Mouse (Mus musculus) CH12.LX (cell line): ENCODE data around the gene Rsu1. TPM values are rescaled to one million over a fixed set of nuclear protein-coding genes. Genes with fewer than 3 reads are reported as not detected.

Experiments
- DNase-seq: peaks from one replicate; pipeline ENCODE4 v3.0.0-alpha.2; 2013; ENCODE audit errors: extremely low read depth
- H3K27ac ChIP-seq: 2 replicates; pipeline ENCODE4 v1.5.1; 2012; ENCODE audit warnings: low read depth, mild to moderate bottlenecking, control low read depth, moderate library complexity; ENCODE audit not compliant: insufficient read depth
- H3K27me3 ChIP-seq: replicated peaks from 2 replicates; pipeline ENCODE3; 2012; ENCODE audit warnings: inconsistent platforms
- H3K36me3 ChIP-seq, 2 experiments: replicated peaks in 1 of 2; 2 replicates each; pipeline versions ENCODE3 to v1.6.1; 2012; ENCODE audit warnings: inconsistent platforms in 1 of 2, low read length in 1 of 2, mild to moderate bottlenecking in 1 of 2, mixed read lengths in 1 of 2, moderate library complexity in 1 of 2; ENCODE audit not compliant: control insufficient read depth in 1 of 2, insufficient read depth in 1 of 2
- H3K4me1 ChIP-seq, 2 experiments: 2 replicates each; pipeline ENCODE4 v1.6.1; 2012; ENCODE audit warnings: inconsistent platforms in 1 of 2, moderate library complexity in 1 of 2; ENCODE audit not compliant: insufficient read depth in 2 of 2, control insufficient read depth in 1 of 2
- H3K4me2 ChIP-seq: 2 replicates; pipeline ENCODE4 v1.6.1; 2012; ENCODE audit warnings: low read depth, mild to moderate bottlenecking, control low read depth; ENCODE audit not compliant: poor library complexity, insufficient read depth, severe bottlenecking
- H3K4me3 ChIP-seq, 3 experiments: fragments of 150-350 bp in 1 of 3; sonication (generic) in 1 of 3; replicated peaks in 1 of 3; 2 replicates each; pipeline versions ENCODE3 to v1.5.1; 2011 to 2012; ENCODE audit warnings: low read depth in 2 of 3, low read length in 2 of 3, mild to moderate bottlenecking in 2 of 3, moderate library complexity in 2 of 3, control low read depth in 1 of 3, improper control_type of control experiment in 1 of 3, inconsistent platforms in 1 of 3, mixed read lengths in 1 of 3; ENCODE audit not compliant: poor library complexity in 1 of 3
- H3K79me2 ChIP-seq: replicated peaks from 2 replicates; pipeline ENCODE4 v1.6.1; 2012; ENCODE audit warnings: mild to moderate bottlenecking, moderate library complexity; ENCODE audit not compliant: control insufficient read depth, poor library complexity, insufficient read depth, severe bottlenecking; ENCODE audit errors: extremely low read depth
- H3K9ac ChIP-seq: 2 replicates; pipeline ENCODE4 v1.6.1; 2012; ENCODE audit warnings: low read depth, mild to moderate bottlenecking, control low read depth, moderate library complexity; ENCODE audit not compliant: insufficient read depth
- H3K9me3 ChIP-seq: replicated peaks from 2 replicates; pipeline ENCODE3; 2012; ENCODE audit warnings: low read length, inconsistent platforms, mixed read lengths
- BHLHE40 ChIP-seq: IDR thresholded peaks from 2 replicates; pipeline ENCODE4 v1.6.1; 2011; ENCODE audit warnings: mild to moderate bottlenecking, low read depth, low read length, improper control_type of control experiment
- HCFC1 ChIP-seq: IDR thresholded peaks from 2 replicates; pipeline ENCODE4 v1.6.1; 2012; ENCODE audit warnings: low read depth, mild to moderate bottlenecking, inconsistent platforms, low read length, improper control_type of control experiment
- IRF4 ChIP-seq: IDR thresholded peaks from 2 replicates; pipeline ENCODE4 v1.6.1; 2014; ENCODE audit warnings: low read depth, mild to moderate bottlenecking, inconsistent platforms, low read length, improper control_type of control experiment
- MAZ ChIP-seq: IDR thresholded peaks from 2 replicates; pipeline ENCODE4 v1.6.1; 2012; ENCODE audit warnings: low read depth, mild to moderate bottlenecking, inconsistent platforms, low read length, improper control_type of control experiment, moderate library complexity
- NELFE ChIP-seq: IDR thresholded peaks from 2 replicates; pipeline ENCODE4 v1.6.1; 2011; ENCODE audit warnings: low read depth, low read length, improper control_type of control experiment
- NRF1 ChIP-seq: IDR thresholded peaks from 2 replicates; pipeline ENCODE4 v1.6.1; 2014; ENCODE audit warnings: low read depth, mild to moderate bottlenecking, inconsistent platforms, low read length, improper control_type of control experiment, moderate library complexity
- PAX5 ChIP-seq: IDR thresholded peaks from 2 replicates; pipeline ENCODE4 v1.6.1; 2012; ENCODE audit warnings: low read length, inconsistent platforms, mixed read lengths
- POLR2A ChIP-seq: IDR thresholded peaks from 2 replicates; pipeline ENCODE4 v1.6.1; 2011; ENCODE audit warnings: low read depth, mild to moderate bottlenecking, improper control_type of control experiment, low read length
- POLR2AphosphoS2 ChIP-seq: IDR thresholded peaks from 2 replicates; pipeline ENCODE4 v1.6.1; 2011; ENCODE audit warnings: low read depth, low read length, improper control_type of control experiment
- RCOR1 ChIP-seq: conservative IDR thresholded peaks from 2 replicates; pipeline ENCODE4 v1.6.1; 2012; ENCODE audit warnings: low read depth, mild to moderate bottlenecking, inconsistent platforms, low read length, improper control_type of control experiment
- TBP ChIP-seq: conservative IDR thresholded peaks from 2 replicates; pipeline ENCODE4 v1.6.1; 2011; ENCODE audit warnings: low read depth, low read length, improper control_type of control experiment
- UBTF ChIP-seq: IDR thresholded peaks from 2 replicates; pipeline ENCODE4 v1.6.1; 2012; ENCODE audit warnings: low read depth, mild to moderate bottlenecking, inconsistent platforms, low read length, improper control_type of control experiment, moderate library complexity
- USF1 ChIP-seq: IDR thresholded peaks from 2 replicates; pipeline ENCODE4 v1.6.1; 2014; ENCODE audit warnings: low read depth, mild to moderate bottlenecking, inconsistent platforms, low read length, improper control_type of control experiment
- USF2 ChIP-seq: conservative IDR thresholded peaks from 2 replicates; pipeline ENCODE4 v1.6.1; 2011; ENCODE audit warnings: low read depth, low read length, improper control_type of control experiment
- ZMIZ1 ChIP-seq: IDR thresholded peaks from 2 replicates; pipeline ENCODE4 v1.6.1; 2012; ENCODE audit warnings: low read depth, mild to moderate bottlenecking, inconsistent platforms, low read length, improper control_type of control experiment
- dilution Hi-C: fragments of 300-500 bp; cut with MboI; formaldehyde crosslinking; loops from 2 replicates; pipeline ENCODE4 v1.14.3; 2020; ENCODE audit warnings: low sequenced_read_pairs; ENCODE audit not compliant: extremely low pct_unique_long_range_greater_than_20kb, extremely low pct_ligation_motif_present
- in situ Hi-C: fragments of 300-500 bp; cut with MboI; formaldehyde crosslinking; loops from 3 replicates; pipeline ENCODE4 v1.14.3; 2019; ENCODE audit warnings: low sequenced_read_pairs, low pct_ligation_motif_present, low pct_unique_long_range_greater_than_20kb, mixed read lengths
- polyA plus RNA-seq: library from polyadenylated mRNA; unstranded; fragments of >175 nt; gene quantifications from 2 replicates; pipeline ENCODE4 v1.2.1, GENCODE M21; 2012; ENCODE audit warnings: low read depth; ENCODE audit not compliant: insufficient read length
- total RNA-seq, 2 experiments: library from RNA; depleted of rRNA; stranded (reverse); fragments of 300-350 nt in 1 of 2; fragments of >200 nt in 1 of 2; gene quantifications; 2 replicates each; pipeline ENCODE4 v1.2.3; 2012 to 2014

The Rsu1 gene
- total and polyA plus RNA-seq, 3 experiments = 29.5 to 108 (median 86.4) TPM

- peaks cover 0 to 27% of the 10 kb centered on the region in 2 experiments for H3K36me3 ChIP-seq
- no peak overlapping the region for H3K27ac ChIP-seq
- H3K9me3 ChIP-seq = no peaks in the 10 kb centered on the region
- TF ChIP-seq MAZ (no peak), USF2 (no peak), USF1 (no peak), RCOR1 (no peak), POLR2AphosphoS2 (no peak), NRF1 (no peak), HCFC1 (no peak), TBP (no peak), UBTF (no peak), BHLHE40 (no peak), ZMIZ1 (no peak), POLR2A (no peak)
- H3K27me3 ChIP-seq = no peaks in the 10 kb centered on the region
- no peaks in the 10 kb centered on the region for H3K79me2 ChIP-seq
- DNase-seq = no peak
- dilution Hi-C loops (no loop called here), in situ Hi-C loops (loop anchor here (10.0 to 25.0 kb wide), 2 partner anchors 530 to 797 kb away; no protein-coding TSS in a partner anchor)
- H3K4me1 ChIP-seq = peaks cover 0 to 43% of the 10 kb centered on the region in 2 experiments; a peak in 2 of 4 replicates
- H3K9ac ChIP-seq = no peak overlapping the region
- H3K4me2 ChIP-seq = no peak overlapping the region
- no peak overlapping the region for H3K4me3 ChIP-seq
These were observed 36.4 kb downstream of the Rsu1 start for GRCm38 (mm10) chr2:13234796-13235195.

DNA sequence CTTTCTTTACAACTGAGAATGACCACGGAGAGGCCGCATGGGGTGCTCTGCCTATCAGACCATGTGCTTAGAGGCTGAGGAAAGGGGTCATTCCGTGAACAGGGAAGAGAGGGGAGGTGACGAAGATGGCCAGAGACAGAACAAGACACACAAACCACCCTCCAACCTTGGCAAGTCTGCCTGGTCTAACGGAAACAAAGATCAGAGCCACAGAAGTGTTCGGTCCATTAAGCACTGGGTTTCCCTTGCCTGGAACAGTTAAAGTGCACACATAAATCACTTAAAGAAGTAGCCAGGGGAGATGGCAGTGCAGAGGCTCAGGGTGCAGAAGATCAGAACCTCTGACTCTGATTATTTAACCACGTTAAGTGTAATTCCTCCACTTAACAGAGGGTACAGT lies 37.3 kb downstream of the Rsu1 start:
- DNase-seq = peak; percentile 39
- Histone ChIP-seq H3K36me3 (peaks cover 0 to 27% of the 10 kb centered on the region in 2 experiments), H3K27ac (no peak overlapping the region), H3K4me2 (no peak overlapping the region), H3K4me1 (peaks cover 0 to 43% of the 10 kb centered on the region in 2 experiments; a peak in 2 of 4 replicates), H3K4me3 (no peak overlapping the region), H3K27me3 (no peaks in the 10 kb centered on the region), H3K9me3 (peaks cover 6% of the 10 kb centered on the region), H3K9ac (no peak overlapping the region), H3K79me2 (no peaks in the 10 kb centered on the region)
- dilution Hi-C loops = no loop called here
- TF ChIP-seq NRF1 (no peak), TBP (no peak), NELFE (0 out of 2 replicates have a peak, but pooled peaks have one; percentile 16), PAX5 (no peak), IRF4 (no peak), BHLHE40 (no peak)
- in situ Hi-C loops = loop anchor here (10.0 to 25.0 kb wide), 2 partner anchors 529 to 797 kb away; no protein-coding TSS in a partner anchor
